Mouse (Mus musculus) lung, adult 18-20 months (tissue): ENCODE measurements at regions not wholly inside any gene's neighbourhood (a gene's known extent, or its start where the extent isn't known, plus 50 kb on each side); places are given as distances from the start of the nearest gene placed in this dataset.
"Not testable (repeated sequence)": the region's sequence is repeated elsewhere in the genome, so short reads cannot be mapped to it uniquely, and the experiment has no call there.

Experiments used
- DNase-seq, 2 experiments: peaks; one replicate each; pipeline ENCODE4 v3.0.0; 2022; ENCODE audit warnings: mixed read lengths in 2 of 2

- DNase-seq: no peak
Measured at GRCm38 (mm10) chr1:194565574-194565973, 52.4 kb upstream of the Plxna2 start.

GRCm38 (mm10) chr1:194563946-194564345, 54.1 kb upstream of the Plxna2 start:
- DNase-seq: no peak

GRCm38 (mm10) chr1:194561098-194561497, 56.9 kb upstream of the Plxna2 start:
- no peak for DNase-seq

DNA sequence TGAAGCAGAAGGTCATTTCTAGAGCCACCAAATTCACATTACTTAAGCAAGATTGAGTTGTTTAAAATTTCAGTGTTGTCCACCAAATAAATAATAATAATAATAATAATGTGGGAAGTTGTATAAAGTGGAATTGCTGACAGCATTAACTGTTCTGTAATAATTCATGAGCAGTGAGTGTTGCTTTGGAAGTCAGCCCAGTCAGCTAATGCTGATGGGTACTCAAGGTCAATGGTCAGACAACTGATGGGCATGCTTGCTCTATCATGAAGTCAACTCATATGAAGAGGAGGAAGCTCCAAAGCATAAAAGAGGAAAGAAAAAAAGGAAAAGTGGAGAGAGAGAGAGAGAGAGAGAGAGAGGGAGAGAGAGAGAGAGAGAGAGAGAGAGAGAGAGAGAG, 69.4 kb upstream of the Plxna2 start:
- no peak for DNase-seq

- no peak for DNase-seq
Measured at GRCm38 (mm10) chr1:194548243-194548642, 69.8 kb upstream of the Plxna2 start.

- DNase-seq: no peak
Measured at GRCm38 (mm10) chr1:194540923-194541322, 77.1 kb upstream of the Plxna2 start.

GRCm38 (mm10) chr1:194527342-194528165, 90.5 kb upstream of the Plxna2 start:
- no peak for DNase-seq

DNA sequence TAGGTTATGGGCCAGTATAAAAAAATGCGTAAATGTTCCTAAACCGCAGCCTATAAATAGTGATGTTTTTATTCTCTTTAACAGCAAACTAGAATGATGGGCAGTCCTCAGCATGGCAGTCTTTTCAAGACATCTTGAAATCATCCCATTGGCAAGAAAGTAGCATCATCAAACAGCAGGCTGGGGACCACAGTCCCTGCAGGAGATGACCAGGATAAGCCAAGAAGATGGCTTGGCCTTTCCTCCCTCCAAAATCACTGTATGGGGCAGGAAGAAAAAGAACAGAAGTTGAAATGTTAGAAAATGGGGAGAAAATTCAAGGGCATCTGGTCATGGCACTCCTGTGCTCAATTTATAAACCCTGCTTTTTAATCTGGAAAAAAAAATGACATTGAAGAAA, 93.0 kb upstream of the Plxna2 start:
- DNase-seq: no peak

GRCm38 (mm10) chr1:194521216-194521615, 96.8 kb upstream of the Plxna2 start:
- DNase-seq: no peak

GRCm38 (mm10) chr1:194519509-194520220, 98.4 kb upstream of the Plxna2 start:
- DNase-seq: no peak

GRCm38 (mm10) chr1:194516136-194516535, 101.9 kb upstream of the Plxna2 start:
- no peak for DNase-seq

GRCm38 (mm10) chr1:194508314-194508713, 109.7 kb upstream of the Plxna2 start:
- no peak for DNase-seq

DNA sequence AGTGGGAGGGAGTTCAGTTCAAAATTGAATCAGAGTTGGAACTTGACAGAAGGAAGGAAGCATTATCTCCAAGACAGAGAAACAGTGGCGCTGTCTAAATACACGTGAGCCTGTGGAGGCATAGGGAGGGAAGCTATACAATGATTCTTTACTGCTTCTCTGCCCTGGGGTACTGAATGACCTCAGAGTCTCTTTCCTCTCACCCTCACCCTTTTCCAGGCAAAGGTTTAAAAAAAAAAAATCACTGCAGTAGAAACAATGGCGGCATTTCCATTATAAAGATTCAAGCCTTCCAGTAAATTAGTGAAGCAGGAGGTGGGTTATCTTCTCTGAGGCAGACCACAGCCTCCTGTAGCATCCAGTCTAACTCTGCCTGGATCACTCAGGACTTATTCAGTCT, 112.2 kb upstream of the Plxna2 start:
- no peak for DNase-seq

GRCm38 (mm10) chr1:194504207-194504606, 113.8 kb upstream of the Plxna2 start:
- DNase-seq: no peak

DNA sequence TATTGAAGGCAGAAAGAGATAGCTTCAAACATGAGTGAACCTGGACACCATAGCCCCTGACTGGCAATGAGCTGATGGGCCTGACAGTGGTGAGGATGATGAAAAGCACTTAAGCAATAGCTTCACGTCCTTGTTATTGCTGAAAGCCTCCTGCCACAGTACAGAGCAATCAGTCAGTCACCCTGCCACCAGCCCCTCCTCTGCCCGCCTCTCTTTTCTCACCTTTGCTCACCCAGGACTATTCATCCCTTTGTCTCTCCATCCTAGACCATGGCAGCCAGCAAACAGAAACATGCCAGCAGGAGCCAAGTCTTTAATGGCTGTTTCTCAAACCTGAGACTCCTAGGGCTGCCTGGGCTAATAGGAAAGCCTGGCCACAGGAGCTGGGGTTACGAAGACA, 114.5 kb upstream of the Plxna2 start:
- DNase-seq: no peak

DNA sequence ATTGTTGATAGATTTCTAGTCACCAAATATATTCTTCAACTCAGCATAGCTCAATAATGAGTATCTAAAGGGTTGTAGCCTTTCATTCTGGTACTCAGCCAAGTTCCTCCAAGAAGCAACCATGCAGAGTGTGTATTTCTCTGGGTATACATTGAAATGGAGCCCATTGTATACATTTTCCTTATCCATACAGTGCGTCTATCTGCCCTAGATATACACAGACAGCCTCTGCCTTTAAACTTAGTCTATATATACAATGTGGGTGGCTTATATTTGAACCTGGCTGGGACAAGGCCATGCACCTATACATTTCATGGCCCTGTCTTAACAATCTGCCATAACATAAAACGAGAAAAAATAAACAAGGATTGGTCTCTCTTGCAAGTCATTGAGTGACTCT, 121.6 kb upstream of the Plxna2 start:
- DNase-seq: no peak

DNA sequence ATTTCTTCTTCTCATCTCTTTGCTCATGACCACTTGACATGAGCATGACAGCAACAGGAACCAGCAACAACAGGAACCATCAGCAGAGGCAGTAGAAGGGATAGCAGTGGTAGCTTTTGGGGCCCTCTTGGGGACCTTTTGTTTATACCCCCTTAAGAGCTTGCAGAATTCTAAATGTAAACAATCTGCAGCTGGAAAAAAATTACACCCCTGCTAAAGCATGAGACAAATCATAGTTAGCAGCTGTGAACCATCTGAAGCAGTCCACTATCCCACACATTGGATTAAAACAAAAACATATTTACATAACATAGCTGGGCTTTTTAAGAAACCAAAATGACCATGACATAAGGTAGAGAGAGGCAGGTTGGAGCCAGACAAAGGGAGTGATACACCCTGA, 126.9 kb upstream of the Plxna2 start:
- no peak for DNase-seq

DNA sequence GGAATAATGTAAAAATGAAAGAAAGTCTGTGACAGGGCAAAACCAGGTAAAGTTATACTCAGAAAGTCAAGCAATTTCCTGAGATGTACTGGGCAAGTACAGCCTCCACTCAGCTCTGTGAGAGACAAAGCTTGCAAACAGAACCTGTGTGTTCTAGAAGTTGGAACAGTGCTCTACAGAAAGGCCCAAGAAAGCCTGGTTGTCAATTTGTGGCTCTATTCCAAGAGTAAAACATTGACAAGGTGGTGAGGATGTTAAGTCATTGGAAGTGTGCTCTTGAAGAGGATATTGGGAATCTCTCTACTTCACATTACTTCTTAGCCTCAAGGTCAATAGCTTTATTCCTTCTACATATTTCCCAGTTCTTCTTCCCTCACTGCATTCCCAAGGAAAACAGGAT, 129.9 kb upstream of the Plxna2 start:
- no peak for DNase-seq

DNA sequence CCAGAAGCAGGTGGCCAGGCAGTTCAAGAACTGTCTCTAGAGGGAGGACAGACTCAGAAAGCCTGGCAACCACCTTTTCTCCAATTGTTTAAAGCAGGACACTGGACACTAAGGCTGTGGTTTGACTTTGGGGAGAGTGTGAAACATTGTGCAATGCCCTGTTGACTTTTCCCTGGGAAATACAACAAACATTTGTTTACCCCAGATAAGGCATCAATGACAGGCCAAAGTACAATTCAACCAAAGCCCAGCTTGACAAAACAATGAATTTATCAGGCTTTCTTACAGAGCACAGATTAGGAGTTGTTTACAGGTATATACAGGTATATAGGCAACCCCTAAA, 135.3 kb upstream of the Plxna2 start:
- DNase-seq: no peak

- no peak for DNase-seq
Measured at GRCm38 (mm10) chr1:194482001-194482716, 135.9 kb upstream of the Plxna2 start.

DNA sequence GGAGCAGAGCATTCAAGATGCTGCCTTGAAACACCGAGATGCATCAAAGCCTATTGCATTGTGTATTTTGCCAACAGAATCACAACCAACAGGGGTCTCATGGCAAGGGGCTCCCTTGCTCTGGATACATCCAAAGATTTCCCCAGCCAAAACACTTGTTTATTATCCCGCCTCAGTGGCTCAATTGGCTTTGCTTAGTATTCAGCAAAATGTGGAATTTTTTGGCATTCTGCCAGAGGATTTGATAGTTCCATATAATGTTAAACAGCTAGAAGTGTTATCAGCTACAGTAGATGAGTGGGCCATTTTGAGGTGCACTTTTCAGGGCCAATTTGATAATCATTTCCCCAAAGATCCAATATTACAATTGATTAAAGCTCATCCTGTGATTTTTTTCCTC, 146.7 kb upstream of the Plxna2 start:
- DNase-seq: not testable (repeated sequence)

DNA sequence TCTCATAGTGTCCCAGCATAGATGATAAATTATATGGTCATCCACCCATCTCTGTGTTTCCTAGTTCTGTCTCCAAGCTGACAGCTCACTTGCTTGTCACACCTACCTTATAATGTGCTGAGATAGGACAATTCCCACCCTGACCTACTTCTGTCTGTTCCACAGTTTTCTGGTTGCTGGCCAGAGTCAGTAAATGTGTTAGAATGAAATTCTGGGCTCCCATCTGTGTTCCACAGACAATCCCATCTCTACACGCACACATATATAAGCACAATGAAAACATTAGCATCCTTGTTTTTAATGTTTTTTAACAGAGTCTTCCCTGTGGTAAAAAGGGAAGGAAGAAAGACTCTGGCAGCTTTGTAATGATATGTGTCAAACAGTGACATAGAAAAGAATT, 165.5 kb upstream of the Plxna2 start:
- no peak for DNase-seq

- no peak for DNase-seq
Measured at GRCm38 (mm10) chr1:194443681-194444080, 174.3 kb upstream of the Plxna2 start.

GRCm38 (mm10) chr1:194437301-194437700, 180.7 kb upstream of the Plxna2 start:
- no peak for DNase-seq
